Mouse (Mus musculus) bone marrow macrophage, adult 2 months (primary cell): ENCODE data around the gene Sirt2. TPM values are rescaled to one million over a fixed set of nuclear protein-coding genes. Genes with fewer than 3 reads are reported as not detected.

ENCODE experiments used
- H3K27ac ChIP-seq: 2 replicates; pipeline ENCODE4 v1.5.1; 2012; ENCODE audit warnings: low read depth, low read length; ENCODE audit not compliant: insufficient read depth
- H3K4me1 ChIP-seq: 2 replicates; pipeline ENCODE4 v1.6.1; 2012; ENCODE audit warnings: low read length; ENCODE audit not compliant: control insufficient read depth, insufficient read depth
- H3K4me3 ChIP-seq: 2 replicates; pipeline ENCODE4 v1.5.1; 2012; ENCODE audit warnings: mild to moderate bottlenecking, low read length, moderate library complexity; ENCODE audit not compliant: insufficient read depth
- CTCF ChIP-seq: IDR thresholded peaks from 2 replicates; pipeline ENCODE4 v1.5.1; 2012; ENCODE audit warnings: low read depth, mild to moderate bottlenecking, low read length, moderate library complexity
- POLR2A ChIP-seq: IDR thresholded peaks from 2 replicates; pipeline ENCODE4 v1.6.1; 2012; ENCODE audit warnings: mild to moderate bottlenecking, low read depth, low read length, borderline replicate concordance
- polyA plus RNA-seq: library from polyadenylated mRNA; stranded (reverse); fragments of >200 nt; gene quantifications from 2 replicates; pipeline ENCODE4 v1.2.4, GENCODE M21; 2012; ENCODE audit not compliant: missing spikeins, insufficient read depth, insufficient read length

The Sirt2 gene
- polyA plus RNA-seq, 1 experiment = 192 TPM

DNA sequence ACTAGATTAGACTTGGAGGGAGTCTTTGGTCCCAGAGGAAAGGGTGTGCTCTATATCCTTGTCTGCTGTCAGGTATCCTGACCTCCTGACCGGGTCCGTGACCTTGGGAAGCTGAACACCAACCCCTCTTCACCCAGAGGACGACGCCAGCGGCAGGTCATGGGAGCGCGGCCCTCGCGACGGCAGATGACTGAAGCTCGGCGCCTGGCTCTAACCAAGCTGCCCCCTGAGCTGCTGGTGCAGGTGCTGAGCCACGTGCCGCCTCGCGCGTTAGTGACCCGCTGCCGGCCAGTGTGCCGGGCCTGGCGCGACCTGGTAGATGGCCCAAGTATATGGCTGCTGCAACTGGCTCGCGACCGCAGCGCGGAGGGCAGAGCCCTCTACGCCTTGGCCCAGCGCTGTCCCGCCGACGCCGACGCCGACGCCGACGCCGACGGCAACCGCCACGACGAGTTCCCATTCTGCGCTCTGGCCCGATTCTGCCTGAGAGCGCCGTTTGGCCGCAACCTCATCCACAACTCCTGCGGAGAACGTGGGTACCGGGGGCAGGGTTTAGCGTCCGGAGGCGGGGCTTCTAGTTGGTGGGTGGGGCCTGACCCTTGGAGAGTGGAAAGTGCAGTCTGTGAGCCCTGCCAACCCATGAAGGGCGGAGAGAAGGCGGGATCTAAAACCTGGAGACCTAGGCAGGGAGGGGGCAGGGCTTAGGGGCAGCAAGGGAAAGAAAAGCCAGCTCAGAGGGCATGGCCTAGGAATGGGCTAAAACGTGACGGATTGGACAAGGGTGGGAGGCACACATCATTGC is 34.0 kb upstream of the Sirt2 start:
- Histone ChIP-seq H3K4me3 (peak overlapping the region; percentile 30), H3K4me1 (peaks cover 5% of the 10 kb centered on the region; the same call in 1 of the 2 replicates), H3K27ac (no peak overlapping the region)
- TF ChIP-seq POLR2A = no peak
- TF ChIP-seq CTCF = no peak

DNA sequence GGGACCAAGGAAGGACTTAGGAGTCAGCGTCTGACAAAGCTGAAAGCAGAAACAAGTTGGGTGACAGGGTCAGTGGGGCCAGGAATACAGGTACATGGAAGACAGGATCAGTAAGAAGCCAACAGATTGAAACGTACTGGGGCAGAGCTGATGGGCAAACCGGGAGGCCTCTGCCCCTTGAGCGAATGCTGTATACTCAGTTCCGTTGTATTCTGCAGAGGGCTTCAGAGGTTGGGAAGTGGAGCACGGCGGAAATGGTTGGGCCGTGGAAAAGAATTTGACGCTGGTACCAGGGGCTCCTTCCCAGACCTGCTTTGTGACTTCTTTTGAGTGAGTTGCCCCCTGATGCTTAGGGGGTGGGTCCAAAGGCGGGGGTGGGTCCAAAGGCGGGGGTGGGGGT is 33.3 kb upstream of the Sirt2 start:
- Histone ChIP-seq H3K4me1 (peaks cover 5% of the 10 kb centered on the region; the same call in 1 of the 2 replicates), H3K4me3 (no peak overlapping the region), H3K27ac (no peak overlapping the region)
- TF ChIP-seq CTCF = no peak
- TF ChIP-seq POLR2A = no peak

DNA sequence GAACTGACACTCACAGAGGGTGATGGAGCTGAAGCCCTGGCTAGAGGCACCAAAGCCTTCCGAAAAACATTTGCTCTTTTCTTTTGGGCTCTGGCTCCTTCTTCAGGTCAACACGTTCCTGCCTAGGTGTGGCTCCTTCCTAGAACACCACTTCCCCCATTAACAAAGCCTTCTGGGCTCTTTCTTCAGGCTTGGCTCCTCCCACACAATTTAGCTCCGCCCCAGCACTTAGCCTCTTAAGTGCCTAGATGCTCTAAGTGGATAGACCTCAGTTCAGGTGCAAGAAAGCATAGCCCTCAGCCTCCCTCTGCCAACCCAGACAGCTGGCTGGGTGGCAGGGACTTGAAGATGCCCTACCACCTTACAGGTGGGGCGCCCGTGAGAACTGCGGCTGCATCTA is 30.8 kb upstream of the Sirt2 start:
- no peak for TF ChIP-seq CTCF
- TF ChIP-seq POLR2A = no peak
- Histone ChIP-seq H3K27ac (no peak overlapping the region), H3K4me1 (peaks cover 5% of the 10 kb centered on the region; the same call in 1 of the 2 replicates), H3K4me3 (no peak overlapping the region)

DNA sequence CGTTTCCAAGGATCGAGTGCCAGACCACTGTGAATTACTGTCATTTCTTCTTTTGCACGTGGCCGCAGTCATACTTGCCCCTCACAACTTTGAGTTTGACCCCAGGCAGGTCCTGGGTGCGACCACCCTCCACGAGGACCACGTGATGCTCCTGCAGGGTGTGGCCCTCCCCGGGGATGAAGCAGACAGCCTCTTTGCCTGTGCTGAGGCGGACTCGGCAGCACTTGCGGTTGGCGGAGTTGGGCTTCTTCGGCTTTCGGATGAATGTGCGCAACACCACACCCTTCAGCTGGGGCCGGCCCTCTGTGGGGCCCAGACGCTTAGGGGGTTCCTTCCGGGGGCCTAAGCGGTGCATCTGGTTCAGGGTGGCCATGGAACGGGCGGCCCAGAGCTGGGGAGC is 26.7 kb upstream of the Sirt2 start:
- no peak overlapping the region for H3K4me3 ChIP-seq
- H3K27ac ChIP-seq = no peak overlapping the region
- TF ChIP-seq CTCF = no peak
- no peak for TF ChIP-seq POLR2A
- peaks cover 9% of the 10 kb centered on the region for H3K4me1 ChIP-seq

DNA sequence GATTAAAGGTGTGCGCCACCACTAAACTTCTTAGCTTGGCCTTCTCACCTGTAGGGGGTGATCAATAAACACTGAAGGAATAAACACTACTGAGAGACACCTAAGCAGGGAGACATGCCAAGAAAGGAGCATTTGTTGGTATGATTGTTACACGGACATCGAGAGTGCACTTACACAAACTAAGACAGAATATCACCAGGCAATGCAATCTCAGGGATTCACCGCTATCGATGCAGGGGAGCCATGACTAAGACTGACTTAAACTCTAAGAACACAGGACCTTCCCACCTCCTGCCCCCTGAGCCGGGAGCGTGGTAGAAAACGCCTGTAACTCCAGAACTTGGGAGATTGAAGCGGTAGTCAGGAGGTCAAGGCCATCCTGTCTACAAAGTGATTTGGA is 25.6 kb upstream of the Sirt2 start:
- peaks cover 9% of the 10 kb centered on the region for H3K4me1 ChIP-seq
- TF ChIP-seq POLR2A (no peak), CTCF (no peak)
- no peak overlapping the region for H3K27ac ChIP-seq
- peak overlapping the region; percentile 85 for H3K4me3 ChIP-seq

DNA sequence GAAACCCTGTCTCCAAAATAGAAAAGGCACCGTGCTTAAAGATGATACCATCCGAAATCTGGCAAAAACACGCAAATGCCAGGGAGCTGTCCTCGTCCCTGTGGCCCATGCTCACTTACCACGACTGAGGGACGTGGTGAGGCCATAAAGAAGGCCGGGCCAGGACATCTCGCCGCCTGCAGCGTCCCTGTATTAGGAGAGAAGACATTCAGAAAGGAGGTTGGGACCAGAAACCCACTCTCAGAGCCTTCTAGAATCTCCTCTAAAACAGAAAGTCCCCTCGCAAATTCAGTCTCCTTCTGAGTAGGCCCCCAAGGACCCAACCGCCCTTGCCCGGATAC is 25.2 kb upstream of the Sirt2 start:
- Histone ChIP-seq H3K4me1 (peaks cover 9% of the 10 kb centered on the region), H3K27ac (0 out of 2 replicates have a peak overlapping the region, but pooled peaks have one; percentile 14), H3K4me3 (peak overlapping the region; percentile 85)
- TF ChIP-seq CTCF = no peak
- no peak for TF ChIP-seq POLR2A

DNA sequence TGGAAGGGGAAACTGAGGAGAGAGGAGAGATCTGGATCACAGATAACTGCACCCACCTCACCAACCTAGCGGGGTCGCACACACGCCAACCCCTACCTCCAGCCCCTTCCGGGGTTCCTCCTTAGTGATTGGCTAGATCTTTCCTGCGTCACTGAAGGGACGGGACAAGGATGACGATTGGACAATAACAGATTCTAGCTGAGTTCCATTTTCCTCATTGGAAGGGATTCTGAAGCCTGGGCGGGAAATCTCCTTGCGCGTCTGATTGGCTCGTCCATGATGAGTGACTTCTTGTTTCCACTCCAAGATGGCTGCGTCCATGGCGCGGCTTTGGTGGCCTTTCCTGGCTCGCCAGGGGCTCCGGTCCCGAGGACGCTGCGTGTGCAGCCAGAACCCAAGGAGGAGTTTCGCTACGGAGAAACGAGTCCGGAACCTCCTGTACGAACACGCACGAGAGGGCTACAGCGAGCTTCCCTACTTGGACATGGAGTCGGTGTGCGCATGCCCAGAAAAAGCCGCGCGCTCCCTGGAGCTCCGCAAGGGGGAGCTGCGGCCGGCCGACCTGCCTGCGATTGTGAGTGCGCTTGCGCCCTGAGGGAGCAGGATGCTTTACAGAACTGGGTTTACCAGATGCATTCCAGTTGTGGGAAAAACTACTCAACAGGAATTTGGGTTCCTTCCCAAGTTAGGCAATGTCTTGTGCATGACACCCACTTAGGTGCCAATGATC is 24.7 kb upstream of the Sirt2 start, which contains the start of the genes Mrps12 and Sars2:
Gene Mrps12, minus strand, starts transcription at position 112 of the 730 bp plus-strand sequence.
Gene Sars2, plus strand, starts transcription at position 284 of the 730 bp plus-strand sequence.
- peak; percentile 50; the same call in 1 of the 2 replicates for TF ChIP-seq CTCF
- peak; percentile 56; the same call in 1 of the 2 replicates for TF ChIP-seq POLR2A
- Histone ChIP-seq H3K27ac (peak within 1 kb of the TSS; percentile 66), H3K4me3 (peak within 1 kb of the TSS; percentile 85), H3K4me1 (peaks cover 9% of the 10 kb centered on the region)

DNA sequence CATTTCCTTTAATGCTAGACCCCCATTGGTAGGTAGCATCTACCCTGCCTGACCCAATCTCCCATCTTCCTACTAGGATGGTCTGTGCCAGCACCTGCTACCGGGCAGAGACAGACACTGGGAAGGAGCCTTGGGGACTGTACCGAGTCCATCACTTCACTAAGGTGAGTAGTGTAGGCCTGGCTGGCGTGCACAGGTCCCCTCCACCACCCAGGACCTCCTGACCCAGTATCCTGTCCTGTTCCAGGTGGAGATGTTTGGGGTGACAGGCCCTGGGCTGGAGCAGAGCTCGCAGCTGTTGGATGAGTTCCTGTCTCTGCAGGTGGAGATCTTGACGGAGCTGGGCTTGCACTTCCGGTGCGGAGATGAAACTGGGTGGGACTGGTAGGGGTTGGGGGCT is 16.6 kb upstream of the Sirt2 start:
- Histone ChIP-seq H3K4me3 (no peak overlapping the region), H3K4me1 (no peaks in the 10 kb centered on the region), H3K27ac (no peak overlapping the region)
- TF ChIP-seq POLR2A = no peak
- no peak for TF ChIP-seq CTCF

DNA sequence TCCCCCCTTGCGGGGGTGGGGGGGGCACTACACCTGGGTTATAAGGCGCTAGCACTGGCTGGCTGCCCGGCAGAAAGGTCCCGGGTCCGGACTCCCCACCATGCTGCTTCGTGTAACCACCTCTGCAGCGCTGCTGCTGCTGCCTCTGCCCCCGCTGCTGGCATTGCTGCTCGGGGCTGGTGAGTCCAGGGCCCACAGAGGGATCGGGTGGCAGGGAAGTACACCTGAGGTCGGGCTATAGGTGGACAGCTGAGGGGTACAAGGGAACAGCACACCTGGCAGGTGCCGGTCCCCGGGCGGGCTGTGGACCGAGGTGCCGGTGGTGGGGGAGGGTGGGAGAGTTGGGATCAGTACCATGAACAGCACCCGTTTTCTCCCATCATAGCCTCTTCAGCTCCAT is 10.5 kb upstream of the Sirt2 start, which contains the start of gene Ccer2:
Gene Ccer2, plus strand, starts transcription at position 96 of the 400 bp plus-strand sequence.
- H3K4me3 ChIP-seq = no peak within 1 kb of the TSS
- peaks cover 4% of the 10 kb centered on the region for H3K4me1 ChIP-seq
- no peak for TF ChIP-seq CTCF
- TF ChIP-seq POLR2A = no peak
- no peak within 1 kb of the TSS for H3K27ac ChIP-seq

DNA sequence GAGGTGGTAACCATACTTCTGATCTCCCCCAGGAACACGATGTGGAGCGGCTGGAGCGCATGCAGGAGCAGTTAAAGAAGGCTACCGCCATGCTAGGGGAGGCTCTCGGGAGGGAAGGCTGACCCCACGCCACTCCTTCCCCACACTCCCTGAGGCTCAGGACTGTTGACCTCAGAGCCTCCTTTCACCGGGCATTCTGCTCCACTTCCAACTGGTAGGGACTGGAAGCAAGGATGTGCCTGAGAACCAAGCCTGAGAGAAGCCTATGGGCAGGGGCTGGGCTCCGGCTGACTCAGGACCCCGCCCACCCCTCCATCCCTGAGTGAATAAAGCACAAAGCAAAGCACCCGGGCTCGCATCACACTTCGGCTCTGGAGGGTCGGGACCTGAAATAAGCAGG is 7.9 kb upstream of the Sirt2 start:
- Histone ChIP-seq H3K27ac (no peak overlapping the region), H3K4me3 (no peak overlapping the region), H3K4me1 (peaks cover 4% of the 10 kb centered on the region)
- TF ChIP-seq CTCF = no peak
- TF ChIP-seq POLR2A = no peak
